Mouse (Mus musculus) megakaryocyte, embryonic 14.5 days (primary cell): ENCODE results near the gene H2-M5. TPM values are rescaled to one million over a fixed set of nuclear protein-coding genes. Genes with fewer than 3 reads are reported as not detected.
A peak's percentile ranks its signal among the peaks of the same experiment; 100 is the strongest.

Source experiments
- H3K27me3 ChIP-seq: replicated peaks from 2 replicates; pipeline ENCODE3; 2012; ENCODE audit warnings: inconsistent platforms
- H3K36me3 ChIP-seq: replicated peaks from 2 replicates; pipeline ENCODE3; 2012; ENCODE audit warnings: low read length, inconsistent platforms, mixed read lengths
- H3K4me1 ChIP-seq: 2 replicates; pipeline ENCODE4 v1.6.1; 2012; ENCODE audit warnings: inconsistent platforms
- H3K4me3 ChIP-seq: replicated peaks from 2 replicates; pipeline ENCODE3; 2012; ENCODE audit warnings: moderate library complexity, mild to moderate bottlenecking, inconsistent platforms
- H3K9me3 ChIP-seq: 2 replicates; pipeline ENCODE4 v1.6.1; 2012; ENCODE audit warnings: inconsistent platforms
- FLI1 ChIP-seq: IDR thresholded peaks from 2 replicates; pipeline ENCODE4 v1.6.1; 2012; ENCODE audit warnings: low read length, inconsistent platforms, mixed read lengths
- GATA1 ChIP-seq: IDR thresholded peaks from 3 replicates; pipeline ENCODE4 v1.6.1; 2012; ENCODE audit warnings: mixed read lengths, low read length, inconsistent platforms, borderline replicate concordance
- polyA plus RNA-seq: library from polyadenylated mRNA; stranded (reverse); fragments of >175 nt; gene quantifications from 2 replicates; pipeline ENCODE4 v1.2.3, GENCODE M21; 2012; ENCODE audit warnings: low replicate concordance; ENCODE audit not compliant: insufficient read depth

Gene H2-M5
- polyA plus RNA-seq, 1 experiment = not detected

DNA sequence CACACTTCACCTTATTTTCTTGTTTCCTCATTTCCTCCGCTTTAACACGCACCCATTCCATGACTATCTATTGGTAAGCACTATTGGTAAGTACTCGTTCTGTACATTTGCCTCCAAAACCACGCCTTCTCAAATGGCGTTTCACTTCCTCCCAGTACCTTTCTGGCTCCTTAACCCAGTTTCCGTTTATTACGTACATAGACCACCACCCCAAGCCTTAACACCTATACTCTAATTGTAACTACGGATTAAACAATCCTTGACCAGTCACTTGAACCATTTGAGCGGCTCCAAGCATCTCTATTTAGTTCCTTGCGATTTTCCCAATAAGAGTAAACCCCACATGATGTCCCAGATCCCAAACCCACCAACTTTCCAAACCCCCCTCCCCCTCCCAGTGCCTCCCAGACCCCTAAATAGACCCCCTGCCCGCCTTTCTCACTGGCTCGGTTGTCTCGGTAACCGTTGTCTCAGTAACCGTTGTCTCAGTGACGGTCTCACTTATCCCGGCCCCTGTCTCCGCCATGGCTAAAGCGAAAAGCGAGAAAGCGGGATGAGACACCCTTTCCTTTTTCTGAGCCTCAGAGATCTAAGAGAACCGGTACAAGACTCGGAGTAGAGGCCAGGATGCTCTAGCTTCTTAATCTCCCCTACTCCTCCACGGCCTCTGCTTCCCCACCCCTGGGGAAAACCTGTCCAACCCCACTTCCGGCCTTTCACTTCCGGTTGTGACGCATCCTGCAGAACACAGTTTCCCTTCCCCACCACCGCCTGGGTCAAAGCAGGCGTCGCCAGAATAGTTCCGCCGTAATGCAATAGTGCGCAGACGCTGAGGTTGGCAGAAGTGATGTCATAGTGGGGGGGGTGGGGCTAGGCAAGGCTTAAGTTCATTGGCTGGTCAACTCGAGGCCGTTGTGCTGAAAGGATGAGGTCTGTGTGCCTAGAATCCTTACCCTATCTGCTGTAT, 38.1 kb downstream of the H2-M5 start, which contains the start of gene Ppp1r11:
Gene Ppp1r11, minus strand, starts transcription at position 761 of the 967 bp plus-strand sequence.
- Histone ChIP-seq H3K27me3 (peaks cover 15% of the 10 kb centered on the region), H3K9me3 (no peaks in the 10 kb centered on the region), H3K4me1 (peaks cover 43% of the 10 kb centered on the region), H3K4me3 (peak within 1 kb of the TSS; percentile 93), H3K36me3 (peaks cover 54% of the 10 kb centered on the region)
- no peak for TF ChIP-seq GATA1
- peak; percentile 100 for TF ChIP-seq FLI1

DNA sequence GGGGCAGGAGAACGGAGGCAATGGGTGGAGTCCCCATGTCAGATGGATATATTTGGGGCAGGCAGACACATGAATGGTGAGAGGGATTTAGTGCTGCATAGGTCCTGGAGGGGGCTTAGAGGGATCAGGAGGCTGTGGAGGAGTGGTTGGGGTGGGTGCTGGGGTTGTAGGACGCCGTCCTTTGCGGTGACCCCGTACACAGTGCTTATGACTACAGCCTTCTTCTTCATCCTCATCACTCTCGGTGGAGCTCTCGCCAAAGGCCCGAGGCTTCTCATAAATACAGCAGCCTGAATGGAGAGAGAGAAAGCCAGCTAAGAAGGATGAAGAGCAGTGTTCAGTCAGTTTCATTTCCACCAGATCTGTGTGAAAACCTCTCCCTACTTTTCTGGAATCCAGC, 40.1 kb downstream of the H2-M5 start:
- Histone ChIP-seq H3K36me3 (peaks cover 36% of the 10 kb centered on the region), H3K27me3 (peaks cover 35% of the 10 kb centered on the region), H3K4me3 (no peak overlapping the region), H3K4me1 (peaks cover 43% of the 10 kb centered on the region), H3K9me3 (no peaks in the 10 kb centered on the region)
- no peak for TF ChIP-seq GATA1
- TF ChIP-seq FLI1 = no peak

DNA sequence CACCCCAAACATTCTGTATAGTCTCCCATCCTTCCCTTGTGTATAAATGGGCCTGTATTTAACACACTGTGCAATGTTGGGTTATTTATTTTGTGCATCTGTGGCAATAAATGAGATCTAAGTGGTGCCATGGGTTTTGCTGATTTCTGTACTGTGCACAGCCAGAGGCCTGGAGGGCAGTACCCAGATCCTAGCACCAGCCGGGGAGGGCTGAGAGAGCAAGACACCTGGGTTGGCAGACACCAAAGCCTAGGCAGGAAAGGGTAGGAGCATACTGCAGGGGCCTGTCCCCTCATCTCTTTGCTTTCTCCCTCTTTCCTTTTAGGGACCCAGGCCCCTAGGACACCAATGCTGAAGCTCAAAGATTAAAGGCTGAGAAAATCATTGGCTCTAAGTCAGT, 41.1 kb downstream of the H2-M5 start:
- Histone ChIP-seq H3K4me1 (peaks cover 47% of the 10 kb centered on the region), H3K27me3 (peaks cover 45% of the 10 kb centered on the region), H3K36me3 (peaks cover 26% of the 10 kb centered on the region), H3K4me3 (no peak overlapping the region), H3K9me3 (no peaks in the 10 kb centered on the region)
- TF ChIP-seq FLI1 = no peak
- no peak for TF ChIP-seq GATA1

DNA sequence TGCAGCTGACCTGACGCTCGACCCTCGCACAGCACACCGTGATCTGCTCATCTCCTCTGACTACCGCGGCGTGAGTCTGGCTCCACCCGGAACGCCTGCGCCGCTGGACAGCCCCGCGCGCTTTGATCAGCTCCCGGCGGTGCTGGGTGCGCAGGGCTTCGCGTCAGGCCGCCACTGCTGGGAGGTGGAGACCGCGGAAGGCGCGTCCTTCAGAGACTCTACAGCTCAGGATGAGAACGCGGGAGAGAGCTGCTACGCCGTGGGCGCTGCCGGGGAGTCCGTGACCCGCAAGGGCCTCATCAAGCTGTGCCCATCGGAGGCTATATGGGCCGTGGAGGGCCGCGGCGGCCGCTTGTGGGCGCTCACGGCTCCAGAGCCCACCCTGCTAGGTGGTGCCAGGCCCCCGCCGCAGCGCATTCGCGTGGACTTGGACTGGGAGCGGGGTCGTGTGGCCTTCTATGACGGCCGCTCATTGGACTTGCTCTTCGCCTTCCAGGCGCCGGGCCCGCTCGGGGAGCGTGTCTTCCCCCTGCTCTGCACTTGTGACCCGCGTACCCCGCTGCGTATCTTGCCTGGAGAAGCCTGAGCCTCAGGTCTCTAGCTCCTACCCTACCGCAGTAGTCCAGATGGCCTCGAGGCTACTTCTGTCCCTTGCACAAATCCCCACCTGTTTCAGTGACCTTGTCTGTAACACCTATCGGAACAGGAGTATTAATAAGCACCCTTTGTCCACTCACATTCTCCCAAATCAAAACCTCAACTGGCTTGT, 42.1 kb downstream of the H2-M5 start:
- Histone ChIP-seq H3K27me3 (peaks cover 56% of the 10 kb centered on the region), H3K9me3 (no peaks in the 10 kb centered on the region), H3K4me3 (peak overlapping the region; percentile 90), H3K36me3 (peaks cover 23% of the 10 kb centered on the region), H3K4me1 (peaks cover 57% of the 10 kb centered on the region)
- TF ChIP-seq FLI1 (no peak), GATA1 (no peak)

DNA sequence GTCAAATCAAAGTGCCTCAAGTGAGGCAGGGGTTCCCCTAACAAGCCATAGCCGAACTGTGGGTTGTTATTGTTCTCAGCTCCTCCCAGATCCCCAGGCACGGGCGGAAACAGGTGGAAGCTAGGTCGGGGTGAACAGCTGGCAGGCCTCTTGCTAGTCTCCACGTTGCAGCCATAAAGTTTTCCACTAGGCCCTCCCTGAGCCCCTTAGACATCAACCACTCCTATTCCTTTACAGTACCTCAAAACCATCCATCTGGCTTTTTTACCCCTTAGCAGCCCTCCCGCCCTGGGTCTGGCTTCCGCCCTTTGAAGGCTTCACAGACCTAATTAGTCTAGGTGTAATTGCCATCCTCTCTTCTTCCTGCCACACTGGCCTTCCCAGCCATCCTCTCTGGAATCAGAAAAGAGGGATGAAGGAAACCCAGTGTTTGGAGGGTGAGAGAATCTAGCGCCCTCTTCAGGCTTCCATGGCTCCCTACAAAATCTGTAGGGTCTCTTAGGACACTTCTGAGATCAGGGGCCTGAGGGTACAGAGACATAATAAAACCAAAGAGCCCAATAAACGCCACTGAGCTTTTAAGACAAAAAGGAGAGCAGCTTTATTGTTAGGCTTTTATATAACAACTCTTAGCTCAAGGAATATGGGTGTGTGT, 45.1 kb downstream of the H2-M5 start:
- Histone ChIP-seq H3K27me3 (peaks cover 81% of the 10 kb centered on the region), H3K36me3 (peaks cover 15% of the 10 kb centered on the region), H3K4me3 (no peak overlapping the region), H3K9me3 (peaks cover 8% of the 10 kb centered on the region; the same call in 1 of the 2 replicates), H3K4me1 (peaks cover 42% of the 10 kb centered on the region)
- no peak for TF ChIP-seq GATA1

GRCm38 (mm10) chr17:36943691-36944090, 45.6 kb downstream of the H2-M5 start:
- TF ChIP-seq GATA1 = no peak
- TF ChIP-seq FLI1 = no peak
- H3K4me3 ChIP-seq = no peak overlapping the region
- H3K27me3 ChIP-seq = peaks cover 86% of the 10 kb centered on the region

GRCm38 (mm10) chr17:36942791-36943471, 46.4 kb downstream of the H2-M5 start, which contains the start of gene Rnf39:
Gene Rnf39, plus strand, starts transcription at chr17:36942918.
- Histone ChIP-seq H3K27me3 (peaks cover 90% of the 10 kb centered on the region), H3K9me3 (peaks cover 8% of the 10 kb centered on the region; the same call in 1 of the 2 replicates), H3K4me3 (peak within 1 kb of the TSS; percentile 78), H3K36me3 (peaks cover 2% of the 10 kb centered on the region), H3K4me1 (peaks cover 29% of the 10 kb centered on the region)
- TF ChIP-seq GATA1 (no peak), FLI1 (no peak)

More at GRCm38 (mm10) chr17:36943691-36944090, 45.6 kb downstream of the H2-M5 start:
- Histone ChIP-seq H3K9me3 (peaks cover 8% of the 10 kb centered on the region; the same call in 1 of the 2 replicates), H3K4me1 (peaks cover 36% of the 10 kb centered on the region), H3K36me3 (peaks cover 10% of the 10 kb centered on the region)

DNA sequence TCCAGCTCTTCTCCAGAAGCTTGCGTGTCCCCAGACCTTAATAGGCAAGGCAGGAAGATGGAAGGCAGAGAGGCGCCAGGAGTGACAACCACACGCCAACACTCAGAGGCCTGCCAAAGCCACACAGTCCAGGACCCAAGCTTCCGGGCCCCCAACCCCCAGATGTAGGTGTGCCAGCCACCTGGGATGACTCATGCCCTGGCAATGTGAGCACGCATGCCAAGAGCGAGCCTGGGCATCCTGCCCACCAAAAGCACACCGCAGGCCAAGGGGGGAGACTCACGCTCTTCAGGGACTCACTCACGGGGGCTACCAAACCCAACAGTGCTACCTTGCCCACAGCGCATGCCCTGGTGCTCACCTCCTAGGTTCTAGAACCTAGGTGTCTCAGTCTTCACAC, 46.9 kb downstream of the H2-M5 start:
- Histone ChIP-seq H3K36me3 (no peaks in the 10 kb centered on the region), H3K4me1 (peaks cover 24% of the 10 kb centered on the region), H3K27me3 (peaks cover 90% of the 10 kb centered on the region), H3K9me3 (peaks cover 8% of the 10 kb centered on the region; the same call in 1 of the 2 replicates), H3K4me3 (no peak overlapping the region)
- TF ChIP-seq GATA1 (no peak), FLI1 (no peak)

DNA sequence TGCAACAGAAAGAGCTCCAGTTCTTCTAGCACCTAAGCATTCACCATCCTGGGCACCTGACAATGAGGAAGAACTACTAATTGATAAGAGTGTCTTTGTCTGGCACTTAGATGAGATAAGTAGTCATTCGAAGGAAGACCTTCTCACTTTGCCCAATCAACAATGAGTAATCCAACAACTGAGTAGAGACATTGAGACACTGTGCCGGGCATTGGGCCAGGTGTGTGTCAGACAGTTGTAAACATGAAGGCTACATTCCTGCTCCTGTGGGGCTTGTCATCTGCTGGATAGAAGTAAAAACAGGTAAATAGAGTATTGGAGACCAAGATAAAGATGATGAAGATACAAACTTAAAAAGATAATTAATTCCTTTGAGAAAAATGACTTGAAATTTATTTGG, 51.3 kb downstream of the H2-M5 start:
- H3K27me3 ChIP-seq = peaks cover 59% of the 10 kb centered on the region

More for the DNA sequence above, 51.3 kb downstream of the H2-M5 start:
- Histone ChIP-seq H3K4me1 (peaks cover 9% of the 10 kb centered on the region), H3K36me3 (no peaks in the 10 kb centered on the region), H3K4me3 (no peak overlapping the region), H3K9me3 (peaks cover 8% of the 10 kb centered on the region; the same call in 1 of the 2 replicates)
- no peak for TF ChIP-seq GATA1
- TF ChIP-seq FLI1 = no peak

Other genes starting within 250 kb of the H2-M5 start
- gene H2-M10.5, start 216.6 kb downstream of the H2-M5 start, polyA plus RNA-seq = not detected in 2 replicates
- gene H2-M10.6, start 177.4 kb downstream of the H2-M5 start, polyA plus RNA-seq = not detected in 2 replicates
- 2.1 and 17.7 TPM in 2 replicates for gene Trim26, start 152.4 kb downstream of the H2-M5 start, polyA plus RNA-seq
- gene Trim15, start 122.3 kb downstream of the H2-M5 start, polyA plus RNA-seq = not detected in 2 replicates
- gene Trim10, start 120.0 kb downstream of the H2-M5 start, polyA plus RNA-seq = 0.27 TPM in 1 of 2 replicates, not detected in the other
- not detected in 2 replicates for gene Trim40, start 99.4 kb downstream of the H2-M5 start, polyA plus RNA-seq
- not detected in 2 replicates for gene Trim31, start 91.4 kb downstream of the H2-M5 start, polyA plus RNA-seq
- not detected in 2 replicates for gene Rnf39, start 46.6 kb downstream of the H2-M5 start, polyA plus RNA-seq
- 504 and 1,093 TPM in 2 replicates for gene Ppp1r11, start 37.8 kb downstream of the H2-M5 start, polyA plus RNA-seq
- 2.1 and 2.6 TPM in 2 replicates for gene Znrd1, start 31.0 kb downstream of the H2-M5 start, polyA plus RNA-seq
- gene Znrd1as, start 30.9 kb downstream of the H2-M5 start, polyA plus RNA-seq = 0.85 TPM in 1 of 2 replicates, not detected in the other
- not detected in 2 replicates for gene 2410137M14Rik, start 8.3 kb downstream of the H2-M5 start, polyA plus RNA-seq
- gene Zfp57, start 11.6 kb upstream of the H2-M5 start, polyA plus RNA-seq = 3.5 TPM in 1 of 2 replicates, not detected in the other
- not detected in 2 replicates for gene Mog, start 33.9 kb upstream of the H2-M5 start, polyA plus RNA-seq
- 1.6 and 1.7 TPM in 2 replicates for gene Gabbr1, start 56.4 kb upstream of the H2-M5 start, polyA plus RNA-seq
- not detected in 2 replicates for gene Olfr90, start 99.0 kb upstream of the H2-M5 start, polyA plus RNA-seq
- not detected in 2 replicates for gene Olfr91, start 108.7 kb upstream of the H2-M5 start, polyA plus RNA-seq
- gene Olfr92, start 130.6 kb upstream of the H2-M5 start, polyA plus RNA-seq = not detected in 2 replicates
- gene Olfr93, start 172.0 kb upstream of the H2-M5 start, polyA plus RNA-seq = not detected in 2 replicates
- not detected in 2 replicates for gene Ubd, start 204.4 kb upstream of the H2-M5 start, polyA plus RNA-seq
- gene Olfr94, start 211.5 kb upstream of the H2-M5 start, polyA plus RNA-seq = not detected in 2 replicates
- gene Olfr95, start 223.6 kb upstream of the H2-M5 start, polyA plus RNA-seq = not detected in 2 replicates
- not detected in 2 replicates for gene Olfr96, start 230.6 kb upstream of the H2-M5 start, polyA plus RNA-seq
- not detected in 2 replicates for gene Olfr97, start 247.8 kb upstream of the H2-M5 start, polyA plus RNA-seq